Mouse (Mus musculus) lung, postnatal 10 days (tissue): ENCODE measurements at regions not wholly inside any gene's neighbourhood (a gene's known extent, or its start where the extent isn't known, plus 50 kb on each side); places are given as distances from the start of the nearest gene placed in this dataset.

ENCODE experiments used
- DNase-seq: peaks from one replicate; pipeline ENCODE4 v3.0.0; 2021

GRCm38 (mm10) chr4:91029462-91029861, 371.1 kb downstream of the Elavl2 start:
- DNase-seq = no peak

DNA sequence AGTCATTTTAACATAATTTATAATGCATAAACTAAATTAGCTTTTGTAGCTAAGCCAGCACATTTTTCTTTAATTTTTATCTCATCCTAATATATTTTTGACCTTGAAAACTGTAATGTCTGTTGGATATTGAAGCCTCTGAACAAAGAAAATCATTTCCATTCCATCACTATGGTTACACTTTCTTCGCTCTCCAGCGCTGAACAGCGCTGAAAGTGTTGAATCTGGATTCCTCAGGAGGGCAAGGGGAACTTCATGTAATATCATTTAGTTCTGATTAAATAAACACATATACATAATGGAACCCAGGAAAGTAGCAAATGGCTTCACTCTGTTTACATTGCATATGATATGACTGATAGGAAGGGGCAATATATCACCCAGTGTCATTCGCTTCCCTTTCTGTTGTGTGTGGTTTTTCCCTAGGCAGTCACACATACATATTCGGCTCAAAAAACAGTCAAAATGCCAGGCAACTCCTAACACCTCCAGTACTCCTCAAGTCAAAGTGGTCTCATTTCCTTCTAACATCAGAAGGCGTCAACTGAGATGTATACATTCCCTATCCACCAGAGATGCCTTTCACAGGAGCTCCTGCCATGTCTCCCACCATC, 372.5 kb downstream of the Elavl2 start:
- no peak for DNase-seq

DNA sequence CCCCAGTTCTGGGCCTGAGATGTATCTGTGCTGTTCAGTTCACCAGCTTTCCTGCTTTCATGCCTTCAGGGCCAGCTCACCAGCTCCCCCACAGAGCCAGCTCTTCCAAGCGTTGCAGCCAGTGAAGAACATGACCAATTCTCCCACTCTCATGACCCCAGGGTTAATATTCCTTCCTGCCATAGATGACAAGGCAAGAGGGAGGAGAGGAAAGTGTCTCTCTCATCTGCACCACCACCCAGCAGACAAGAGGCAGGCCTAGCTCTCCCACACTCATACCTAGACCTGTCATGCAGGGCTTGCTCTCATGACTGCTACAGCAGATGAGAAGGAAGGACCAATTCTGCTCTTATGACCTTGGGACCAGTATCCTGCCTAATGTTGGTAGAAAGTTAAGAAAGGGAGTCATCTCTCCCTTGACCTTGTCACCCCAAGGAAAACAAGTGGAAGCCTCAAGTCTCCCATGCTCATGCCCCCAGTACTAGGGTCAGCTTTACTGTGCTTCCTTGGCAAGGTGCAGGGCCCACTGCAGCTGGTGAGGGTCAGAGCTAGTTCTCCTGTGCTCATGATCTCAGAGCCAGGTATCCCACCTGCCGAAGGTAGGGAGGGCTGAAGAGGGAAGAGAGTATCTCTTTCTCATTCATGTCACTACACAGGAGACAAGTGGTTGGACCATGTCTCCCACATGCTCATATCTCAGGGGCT, 404.0 kb downstream of the Elavl2 start:
- DNase-seq = no peak

DNA sequence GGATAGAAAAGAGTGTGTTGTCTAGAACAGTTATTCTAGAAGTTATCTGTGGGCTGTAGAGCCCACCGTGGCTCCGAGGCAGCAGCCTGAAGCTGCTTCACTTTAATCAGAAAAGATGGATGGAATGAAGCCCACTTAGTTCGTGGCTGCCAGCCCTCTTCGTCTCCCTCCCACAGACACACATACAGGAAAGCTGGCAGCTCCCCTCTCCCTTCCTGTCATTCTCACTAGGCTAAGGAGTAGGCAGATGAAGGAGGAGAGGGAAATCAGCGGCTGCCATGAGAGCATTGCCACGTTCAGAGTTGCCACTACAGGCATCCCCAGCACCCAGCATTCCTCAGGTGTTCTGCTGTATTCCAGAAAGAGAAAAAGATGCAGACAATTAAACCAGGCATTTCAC, 435.9 kb downstream of the Elavl2 start:
- DNase-seq = no peak

GRCm38 (mm10) chr4:90943687-90944385, 456.7 kb downstream of the Elavl2 start:
- DNase-seq = no peak

GRCm38 (mm10) chr4:90917312-90918107, 483.1 kb downstream of the Elavl2 start:
- DNase-seq = no peak

- DNase-seq = no peak
Measured at GRCm38 (mm10) chr4:90906311-90906710, 494.3 kb downstream of the Elavl2 start.

- DNase-seq = no peak
Measured at GRCm38 (mm10) chr4:90868209-90868608, 532.4 kb downstream of the Elavl2 start.

DNA sequence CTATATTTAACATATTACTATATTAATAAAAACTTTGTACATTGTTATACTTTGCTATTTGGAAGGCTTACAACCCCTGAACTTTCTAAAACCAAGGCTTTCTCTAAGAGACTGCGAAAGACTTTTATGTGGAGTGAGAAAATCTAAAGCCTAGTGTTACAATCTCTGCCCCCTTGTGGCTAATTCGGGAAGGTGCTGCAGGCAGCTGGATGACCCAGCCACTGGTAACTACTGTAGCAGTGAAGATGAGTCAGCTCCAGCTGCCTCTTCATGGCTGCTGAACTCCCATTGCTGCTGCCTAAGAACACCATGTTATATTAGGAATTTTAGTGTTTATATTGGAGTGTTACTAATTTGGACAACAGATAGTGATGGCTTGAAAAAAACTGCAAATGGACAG, 539.7 kb downstream of the Elavl2 start:
- peak; percentile 2 for DNase-seq

DNA sequence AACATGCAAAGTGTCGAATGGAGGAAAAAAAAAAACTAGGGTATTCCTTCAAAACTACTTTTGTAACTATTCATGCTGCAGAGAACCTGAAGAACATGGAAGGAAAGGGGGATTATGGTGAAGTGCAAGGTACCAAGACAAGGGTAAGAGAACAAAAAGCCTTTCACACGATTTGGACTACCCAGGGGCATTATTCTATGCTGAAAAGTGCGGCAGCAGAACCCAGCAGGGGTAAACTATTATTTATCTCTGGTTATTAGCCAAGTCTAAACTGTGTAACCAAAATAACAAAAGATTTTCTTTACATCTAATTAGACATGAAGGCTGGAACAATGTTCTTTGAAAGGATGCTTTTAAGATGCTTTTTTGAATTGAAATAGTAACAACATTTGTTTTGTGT, 560.8 kb downstream of the Elavl2 start:
- DNase-seq = no peak

DNA sequence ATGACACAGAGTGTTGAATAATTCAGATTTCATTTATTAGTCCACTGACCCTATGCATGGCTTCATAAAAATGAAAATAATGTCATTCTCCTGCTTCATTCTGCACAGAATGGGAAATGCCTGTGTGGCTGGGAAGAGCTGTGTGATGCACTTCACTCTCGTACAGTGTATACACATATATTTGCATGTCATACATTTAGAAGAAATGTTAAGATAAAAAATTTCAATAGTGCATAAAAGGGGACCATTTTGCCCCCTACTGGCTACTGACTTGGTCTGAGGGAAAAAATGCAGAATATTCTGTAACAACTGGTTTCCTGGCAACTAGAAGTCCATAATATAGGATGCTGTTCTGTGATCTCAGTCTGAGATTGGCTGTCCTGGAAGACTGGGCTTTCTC, 580.5 kb downstream of the Zfp352 start:
- DNase-seq = no peak

DNA sequence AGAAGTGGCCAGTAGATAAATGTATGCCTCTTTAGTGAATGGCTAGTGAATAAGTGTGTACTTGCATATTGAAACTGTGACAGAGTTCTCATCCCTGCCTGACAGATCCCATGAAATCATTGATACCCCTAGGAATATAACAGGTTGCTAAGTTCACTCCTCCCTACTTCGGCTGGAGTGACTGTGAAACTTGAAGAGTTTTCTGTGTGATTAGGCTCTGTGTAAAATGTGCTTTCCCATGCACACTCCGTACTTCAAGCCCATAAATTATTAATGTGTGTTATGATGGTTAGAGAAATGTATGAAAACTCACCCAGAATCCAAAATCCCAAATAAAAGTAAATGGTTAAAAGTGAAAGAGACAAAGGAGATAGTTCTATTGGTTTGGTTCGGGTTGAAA, 580.0 kb downstream of the Zfp352 start:
- no peak for DNase-seq

DNA sequence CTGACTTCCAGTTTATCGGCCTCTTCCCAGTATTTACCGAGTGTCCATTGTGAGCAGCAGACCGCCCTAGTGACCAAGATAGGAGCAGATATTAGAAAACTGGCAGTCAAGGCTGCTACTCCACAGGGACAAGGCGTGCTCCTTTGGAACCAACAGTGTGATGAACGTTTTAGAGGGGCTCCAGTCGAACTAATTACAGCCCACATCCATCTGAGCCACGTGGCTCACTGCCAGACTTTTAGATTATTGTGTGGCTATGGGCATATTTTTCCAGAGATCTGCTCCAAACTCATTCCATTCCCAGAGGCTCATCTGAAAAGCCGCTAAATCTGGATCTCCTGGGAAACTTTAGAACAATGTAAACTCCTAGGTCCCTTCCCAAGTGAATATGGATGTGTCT, 578.9 kb downstream of the Zfp352 start:
- no peak for DNase-seq
